Mouse (Mus musculus) lung, embryonic 16.5 days (tissue): ENCODE measurements around the gene Wbp1l. TPM values are rescaled to one million over a fixed set of nuclear protein-coding genes. Genes with fewer than 3 reads are reported as not detected.

ENCODE experiments used
- ATAC-seq: fragments of 200-750 bp; cut with Nextera tagmentation; 2 replicates; pipeline ENCODE4 v1.8.0; 2017; ENCODE audit warnings: low read depth, mild to moderate bottlenecking, moderate library complexity
- H3K27ac ChIP-seq: fragments of 300-500 bp; sonication (generic); 2 replicates; pipeline ENCODE4 v1.5.1; 2014; ENCODE audit warnings: mild to moderate bottlenecking, control low read depth, low read length
- H3K27me3 ChIP-seq: fragments of 300-500 bp; sonication (generic); 2 replicates; pipeline ENCODE4 v1.6.1; 2014; ENCODE audit warnings: low read depth, low read length, mixed read lengths; ENCODE audit not compliant: control insufficient read depth, insufficient read depth
- H3K36me3 ChIP-seq: fragments of 300-500 bp; sonication (generic); 2 replicates; pipeline ENCODE4 v1.6.1; 2014; ENCODE audit warnings: low read length; ENCODE audit not compliant: control insufficient read depth, insufficient read depth
- H3K4me1 ChIP-seq: fragments of 300-500 bp; sonication (generic); replicated peaks from 2 replicates; pipeline ENCODE4 v1.6.1; 2014; ENCODE audit warnings: low read length, mixed read lengths; ENCODE audit not compliant: control insufficient read depth, insufficient read depth
- H3K4me2 ChIP-seq: fragments of 300-500 bp; sonication (generic); 2 replicates; pipeline ENCODE4 v1.6.1; 2014; ENCODE audit warnings: low read depth, low read length, control low read depth
- H3K4me3 ChIP-seq: fragments of 300-500 bp; sonication (generic); 2 replicates; pipeline ENCODE4 v1.5.1; 2014; ENCODE audit warnings: mild to moderate bottlenecking, low read length, control low read depth
- H3K9ac ChIP-seq: fragments of 300-500 bp; sonication (generic); 2 replicates; pipeline ENCODE4 v1.6.1; 2014; ENCODE audit warnings: low read length, control low read depth
- H3K9me3 ChIP-seq: fragments of 300-500 bp; sonication (generic); 2 replicates; pipeline ENCODE4 v1.6.1; 2016; ENCODE audit warnings: low read length; ENCODE audit not compliant: control insufficient read depth
- WGBS: fragments of 180-500 bp; shearing (Covaris S2); extraction: QIAGEN DNeasy Blood & Tissue Kit; methylation state at CpG from one replicate; pipeline ENCODE4 v1.1.7; 2014; 5-methylcytosine and 5-hydroxymethylcytosine counted together
- polyA plus RNA-seq: library from polyadenylated mRNA; unstranded; fragments of >200 nt; fragmentation: Nextera tagmentation; extraction: Ambion mirVana; gene quantifications from 2 replicates; pipeline ENCODE4 v1.2.1, GENCODE M21; 2015

Gene Wbp1l
- polyA plus RNA-seq, 1 experiment from 2014 or later, result 43.9 TPM

DNA sequence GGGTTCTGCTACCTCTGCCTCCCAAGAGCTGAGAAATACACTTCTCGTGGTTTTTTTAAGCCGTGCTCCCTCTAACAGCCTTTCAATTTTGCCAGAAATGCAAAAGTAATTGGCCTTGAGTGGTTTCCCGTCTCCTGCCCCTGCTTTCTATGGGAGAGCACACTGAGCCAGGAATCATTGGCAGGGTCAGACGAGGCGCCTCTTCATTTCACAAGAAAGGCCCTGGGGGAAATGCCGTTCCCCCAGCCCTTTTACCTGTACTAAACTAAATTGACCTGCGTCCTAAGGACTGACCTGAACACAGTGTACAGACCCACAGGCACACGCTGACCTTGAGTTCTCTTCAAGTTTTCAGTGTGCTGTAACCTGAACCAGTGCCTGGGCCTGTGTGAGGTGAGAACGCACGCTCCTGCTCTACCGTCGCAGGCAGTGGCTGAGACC lies 47.2 kb downstream of the Wbp1l start:
- no peak for ATAC-seq
- 80% methylated on average over 12 of the region's 12 CpGs for WGBS
- H3K4me2 ChIP-seq, result no peak overlapping the region
- no peak overlapping the region for H3K9ac ChIP-seq
- peaks cover 49% of the 10 kb centered on the region for H3K4me1 ChIP-seq
- H3K36me3 ChIP-seq, result peaks cover 7% of the 10 kb centered on the region
- no peak overlapping the region for H3K4me3 ChIP-seq
- 0 out of 2 replicates have a peak overlapping the region, but pooled peaks have one; percentile 81 for H3K27ac ChIP-seq
- H3K27me3 ChIP-seq, result no peaks in the 10 kb centered on the region
- no peaks in the 10 kb centered on the region for H3K9me3 ChIP-seq

DNA sequence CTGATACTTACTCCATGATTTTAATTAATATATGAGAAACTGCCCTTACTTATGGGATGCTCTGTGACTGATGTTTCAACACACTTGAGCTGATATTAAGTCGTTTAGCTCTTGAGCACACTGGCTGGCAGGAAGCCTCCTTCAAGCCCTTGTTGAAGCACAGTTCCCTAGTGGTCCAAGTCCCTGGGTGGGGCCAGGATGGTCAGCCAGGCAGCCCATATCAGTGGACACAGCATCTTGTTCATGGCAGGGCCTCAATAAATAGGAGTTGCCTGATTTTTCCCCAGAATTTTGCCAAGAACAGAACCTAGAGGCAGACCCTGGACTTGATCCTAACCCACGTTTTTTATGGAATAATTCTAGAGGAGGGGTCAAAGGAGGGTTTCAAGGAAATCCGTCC lies 48.4 kb downstream of the Wbp1l start:
- Histone ChIP-seq H3K4me2 (no peak overlapping the region), H3K4me3 (no peak overlapping the region), H3K9ac (no peak overlapping the region), H3K36me3 (peaks cover 7% of the 10 kb centered on the region), H3K9me3 (no peaks in the 10 kb centered on the region), H3K4me1 (peaks cover 37% of the 10 kb centered on the region), H3K27me3 (no peaks in the 10 kb centered on the region), H3K27ac (no peak overlapping the region)
- 51% methylated on average over 3 of the region's 3 CpGs for WGBS
- no peak for ATAC-seq

DNA sequence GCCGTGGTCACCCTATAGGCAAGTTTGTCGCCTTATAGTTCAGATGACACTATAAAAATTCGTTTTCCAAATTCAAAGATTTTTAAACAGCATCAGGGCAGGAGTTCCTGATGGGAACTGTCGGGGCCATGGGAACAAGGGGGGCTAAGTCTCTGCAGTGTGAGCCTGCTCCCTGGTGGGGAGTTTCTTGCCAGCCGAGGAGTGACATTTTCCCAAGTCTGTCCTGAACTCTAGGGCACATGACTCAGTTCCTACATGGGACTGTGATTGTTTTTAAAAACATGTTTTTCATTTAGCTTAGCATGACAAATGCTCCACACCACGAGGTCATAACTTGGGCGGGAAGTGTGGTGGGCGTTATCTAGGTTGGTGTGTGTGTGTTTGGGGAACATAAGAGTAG lies 49.0 kb downstream of the Wbp1l start:
- no peak for ATAC-seq
- Histone ChIP-seq H3K4me1 (peaks cover 31% of the 10 kb centered on the region), H3K4me3 (no peak overlapping the region), H3K27me3 (no peaks in the 10 kb centered on the region), H3K9ac (no peak overlapping the region), H3K27ac (no peak overlapping the region), H3K9me3 (no peaks in the 10 kb centered on the region), H3K36me3 (peaks cover 7% of the 10 kb centered on the region), H3K4me2 (no peak overlapping the region)
- 79% methylated on average over 8 of the region's 8 CpGs for WGBS

DNA sequence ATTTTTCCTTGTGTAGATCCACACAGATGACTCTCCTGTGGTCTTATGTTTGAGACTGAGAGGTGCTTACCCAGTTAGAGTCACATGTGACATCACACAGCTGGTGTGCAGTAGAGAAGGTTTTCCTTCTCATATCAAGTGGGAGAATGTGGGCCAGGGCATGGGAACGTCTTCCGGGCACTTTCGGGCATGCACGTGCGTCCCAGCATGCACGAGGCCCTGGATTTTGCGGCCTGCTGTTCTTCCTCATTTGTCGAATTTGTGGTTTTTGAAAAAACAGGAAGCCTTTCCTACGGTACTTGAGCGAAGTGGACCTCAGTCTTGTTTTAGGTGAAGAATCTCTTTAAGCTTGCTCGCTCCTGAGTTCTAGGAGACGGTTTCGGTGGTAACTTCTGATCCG lies 49.7 kb downstream of the Wbp1l start:
- Histone ChIP-seq H3K27ac (no peak overlapping the region), H3K27me3 (no peaks in the 10 kb centered on the region), H3K9ac (no peak overlapping the region), H3K4me3 (no peak overlapping the region), H3K9me3 (no peaks in the 10 kb centered on the region), H3K36me3 (peaks cover 14% of the 10 kb centered on the region), H3K4me2 (no peak overlapping the region), H3K4me1 (peaks cover 24% of the 10 kb centered on the region)
- ATAC-seq, result no peak
- 86% methylated on average over 14 of the region's 14 CpGs for WGBS

DNA sequence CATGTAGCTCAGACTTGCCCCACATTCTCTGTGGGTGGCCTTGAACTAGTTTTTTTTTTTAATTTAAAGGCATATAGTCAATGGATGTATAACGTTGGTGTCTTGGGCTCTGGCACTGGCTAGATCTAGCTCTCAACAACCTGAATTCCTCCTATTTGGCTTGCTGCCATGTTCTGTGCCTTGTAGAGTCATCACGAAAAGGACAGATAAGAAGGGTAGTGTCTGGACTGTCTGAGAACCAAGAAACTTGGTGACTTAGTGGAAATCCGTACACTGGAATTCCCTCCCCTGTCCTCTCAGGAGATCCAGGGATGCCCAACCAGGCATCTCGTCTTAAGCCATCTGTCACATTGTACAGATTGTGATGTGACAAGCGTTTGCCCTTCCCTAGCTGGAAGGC lies 54.3 kb downstream of the Wbp1l start:
- ATAC-seq, result no peak
- 57% methylated on average over 5 of the region's 5 CpGs for WGBS
- Histone ChIP-seq H3K9me3 (no peaks in the 10 kb centered on the region), H3K27ac (no peak overlapping the region), H3K4me3 (no peak overlapping the region), H3K4me2 (no peak overlapping the region), H3K36me3 (peaks cover 35% of the 10 kb centered on the region), H3K9ac (no peak overlapping the region), H3K4me1 (no peaks in the 10 kb centered on the region), H3K27me3 (no peaks in the 10 kb centered on the region)

DNA sequence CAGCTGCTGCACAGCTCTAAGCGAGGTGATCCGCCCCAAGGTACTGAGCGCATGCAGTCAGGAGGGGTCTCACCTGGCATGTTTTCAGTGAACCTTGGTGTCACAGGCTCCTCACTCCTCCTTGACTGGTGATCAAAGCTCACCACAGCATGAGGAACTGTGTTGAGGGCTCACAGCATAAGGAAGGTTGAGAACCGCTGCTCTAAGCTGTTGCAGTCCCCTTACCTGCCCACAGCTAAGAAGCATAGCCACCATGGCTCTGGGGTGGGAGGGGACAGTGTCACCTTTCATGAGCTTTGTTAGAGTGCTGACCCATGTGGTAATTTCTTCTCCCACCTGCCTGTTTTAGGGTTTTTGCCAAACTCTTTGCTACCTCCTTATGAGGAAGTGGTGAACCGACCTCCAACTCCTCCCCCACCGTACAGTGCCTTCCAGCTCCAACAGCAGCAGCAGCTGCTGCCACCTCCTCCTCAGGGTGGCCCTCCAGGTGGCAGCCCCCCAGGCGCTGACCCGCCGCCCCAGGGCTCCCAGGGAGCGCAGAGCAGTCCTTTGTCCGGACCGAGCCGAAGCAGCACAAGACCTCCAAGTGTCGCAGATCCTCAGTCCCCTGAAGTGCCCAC lies 54.8 kb downstream of the Wbp1l start:
- 90% methylated on average over 14 of the region's 14 CpGs for WGBS

DNA sequence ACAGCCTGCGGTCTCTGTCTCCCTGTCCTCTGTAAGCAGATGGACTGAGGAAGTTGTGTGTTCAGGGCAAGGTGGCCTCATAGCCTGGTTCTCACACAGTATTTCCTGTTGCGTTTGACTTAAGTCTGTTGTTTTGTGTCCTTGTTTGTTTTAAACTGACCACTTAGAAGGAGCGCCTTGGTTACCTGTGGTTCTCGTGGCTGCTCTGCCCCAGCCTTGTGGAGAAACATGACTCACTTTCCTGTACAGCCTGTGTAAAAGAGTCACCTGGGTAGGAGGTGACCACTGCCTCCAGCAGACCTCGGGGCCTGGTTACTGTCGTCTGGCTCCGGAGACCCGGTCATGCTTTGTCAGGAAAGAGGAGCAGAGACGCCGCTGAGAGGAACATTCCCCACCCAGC lies 56.7 kb downstream of the Wbp1l start:
- no peaks in the 10 kb centered on the region for H3K9me3 ChIP-seq
- ATAC-seq, result no peak

More for the DNA sequence above, 54.8 kb downstream of the Wbp1l start:
- no peaks in the 10 kb centered on the region for H3K4me1 ChIP-seq
- no peaks in the 10 kb centered on the region for H3K27me3 ChIP-seq
- no peak overlapping the region for H3K4me3 ChIP-seq
- H3K9me3 ChIP-seq, result no peaks in the 10 kb centered on the region
- H3K9ac ChIP-seq, result no peak overlapping the region
- H3K4me2 ChIP-seq, result no peak overlapping the region
- peaks cover 35% of the 10 kb centered on the region for H3K36me3 ChIP-seq
- no peak overlapping the region for H3K27ac ChIP-seq
- no peak for ATAC-seq

DNA sequence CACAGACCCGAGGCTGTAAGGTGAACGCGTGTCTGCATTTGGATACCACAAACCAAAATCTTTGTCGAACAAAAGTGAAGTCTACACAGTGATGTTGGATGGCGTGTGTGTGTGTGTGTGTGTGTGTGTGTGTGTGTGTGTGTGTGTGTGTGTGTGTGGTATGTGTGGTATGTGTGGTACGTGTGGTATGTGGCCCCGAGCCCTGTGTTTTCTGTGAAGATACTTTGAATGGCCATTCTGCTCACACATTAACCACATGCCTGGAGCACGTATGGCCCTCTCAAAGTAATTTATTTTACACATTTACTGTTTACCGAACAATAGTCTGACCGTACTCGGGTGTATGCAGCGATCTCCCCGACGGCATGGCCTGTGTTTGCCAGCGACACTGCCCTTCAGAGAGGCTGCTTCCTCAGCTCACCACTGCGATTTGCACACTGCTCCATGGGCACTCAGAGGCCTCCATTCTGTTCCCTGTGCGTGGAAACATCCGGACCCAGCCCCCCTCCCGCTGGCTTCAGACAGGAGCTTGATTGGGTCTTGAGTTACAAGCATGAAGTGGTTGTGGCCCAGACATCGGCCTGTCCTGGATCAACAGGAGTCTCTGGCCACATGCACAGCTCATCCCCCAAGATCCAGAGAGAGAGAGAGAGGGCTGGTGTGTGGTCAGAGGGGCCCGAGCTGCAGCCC lies 57.4 kb downstream of the Wbp1l start:
- no peak overlapping the region for H3K4me2 ChIP-seq
- peaks cover 35% of the 10 kb centered on the region for H3K36me3 ChIP-seq
- no peak; the same call in 1 of the 2 replicates for ATAC-seq
- no peak overlapping the region for H3K27ac ChIP-seq
- H3K9me3 ChIP-seq, result no peaks in the 10 kb centered on the region
- 81% methylated on average over 21 of the region's 21 CpGs for WGBS
- no peaks in the 10 kb centered on the region for H3K27me3 ChIP-seq
- H3K4me3 ChIP-seq, result no peak overlapping the region
- H3K4me1 ChIP-seq, result no peaks in the 10 kb centered on the region
- H3K9ac ChIP-seq, result no peak overlapping the region

More for the DNA sequence above, 56.7 kb downstream of the Wbp1l start:
- Histone ChIP-seq H3K36me3 (peaks cover 35% of the 10 kb centered on the region), H3K27ac (no peak overlapping the region), H3K4me2 (no peak overlapping the region), H3K9ac (no peak overlapping the region), H3K27me3 (no peaks in the 10 kb centered on the region), H3K4me1 (no peaks in the 10 kb centered on the region), H3K4me3 (no peak overlapping the region)
- WGBS, result 92% methylated on average over 10 of the region's 10 CpGs

DNA sequence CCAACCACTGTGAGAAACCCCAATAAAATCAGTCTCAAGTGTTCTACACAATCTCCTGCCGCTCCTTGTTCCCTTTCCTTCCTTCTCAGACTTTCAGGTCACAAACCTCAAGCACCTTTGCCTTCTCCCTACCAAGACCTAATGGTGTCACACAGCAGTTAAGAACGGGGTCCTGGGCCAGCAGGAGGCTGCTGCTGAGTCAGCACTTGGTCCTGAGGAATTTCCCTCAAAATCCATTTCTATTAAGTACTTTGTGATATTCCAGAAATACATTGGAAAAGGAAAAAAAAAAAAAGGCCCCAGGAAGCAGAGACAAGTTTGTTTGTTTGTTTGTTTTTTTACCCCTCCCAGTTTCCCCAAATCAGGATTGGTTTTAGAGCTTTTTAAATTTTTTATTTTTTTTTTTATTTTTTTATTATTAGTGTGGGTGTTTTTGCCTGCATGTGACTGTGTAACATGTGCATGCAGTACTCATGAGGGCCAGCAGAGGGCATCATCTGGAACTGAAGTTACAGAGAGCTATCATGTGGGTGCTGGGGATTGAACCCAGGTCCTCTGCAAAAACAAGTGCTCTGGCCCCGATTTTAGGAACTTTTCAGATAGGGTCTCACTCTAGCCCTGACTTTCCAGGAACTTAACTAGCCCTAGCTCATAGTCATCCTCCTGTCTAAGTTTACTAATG lies 58.6 kb downstream of the Wbp1l start:
- H3K27ac ChIP-seq, result no peak overlapping the region
- no peak overlapping the region for H3K4me2 ChIP-seq
- H3K4me1 ChIP-seq, result no peaks in the 10 kb centered on the region
- H3K36me3 ChIP-seq, result peaks cover 35% of the 10 kb centered on the region
- H3K9ac ChIP-seq, result no peak overlapping the region
- H3K9me3 ChIP-seq, result no peaks in the 10 kb centered on the region
- ATAC-seq, result no peak
- H3K4me3 ChIP-seq, result no peak overlapping the region
- no peaks in the 10 kb centered on the region for H3K27me3 ChIP-seq
- 88% methylated on average over 3 of the region's 3 CpGs for WGBS
